Mouse (Mus musculus): ENCODE results near the gene Uvrag. TPM values are rescaled to one million over a fixed set of nuclear protein-coding genes. Genes with fewer than 3 reads are reported as not detected.

The Uvrag gene
- polyA plus RNA-seq, 1 experiment from 2014 or later: 12.2 TPM

GRCm38 (mm10) chr7:98839312-98839711 is 301.6 kb downstream of the Uvrag start:
- peaks cover 8% of the 10 kb centered on the region for H3K4me1 ChIP-seq (ENCODE audit: control insufficient read depth, insufficient read depth, low read length)
- peak overlapping the region; percentile 58; the same call in 1 of the 2 replicates for H3K9ac ChIP-seq (ENCODE audit: low read length)
- WGBS: under 1% methylated on average over 12 of the region's 12 CpGs
- H3K4me3 ChIP-seq (ENCODE audit: low read depth, low read length): peak overlapping the region; percentile 44
- no peaks in the 10 kb centered on the region for H3K36me3 ChIP-seq (ENCODE audit: control insufficient read depth, insufficient read depth, low read length)
- ATAC-seq (no peak), DNase-seq (ENCODE audit: low spot score) (no peak)
- H3K4me2 ChIP-seq (ENCODE audit: low read length): peak overlapping the region; percentile 92
- no peaks in the 10 kb centered on the region for H3K9me3 ChIP-seq (replicated peaks; ENCODE audit: control insufficient read depth, low read length)
- H3K27me3 ChIP-seq (replicated peaks; ENCODE audit: control insufficient read depth, insufficient read depth, low read length): peaks cover 72% of the 10 kb centered on the region
- H3K27ac ChIP-seq (ENCODE audit: low read depth, low read length): no peak overlapping the region

- Histone ChIP-seq H3K4me3 (ENCODE audit: low read depth, low read length) (peak overlapping the region; percentile 44), H3K4me2 (ENCODE audit: low read length) (peak overlapping the region; percentile 92), H3K4me1 (ENCODE audit: control insufficient read depth, insufficient read depth, low read length) (peaks cover 8% of the 10 kb centered on the region), H3K9ac (ENCODE audit: low read length) (peak overlapping the region; percentile 58), H3K9me3 (replicated peaks; ENCODE audit: control insufficient read depth, low read length) (no peaks in the 10 kb centered on the region), H3K36me3 (ENCODE audit: control insufficient read depth, insufficient read depth, low read length) (no peaks in the 10 kb centered on the region), H3K27me3 (replicated peaks; ENCODE audit: control insufficient read depth, insufficient read depth, low read length) (peaks cover 76% of the 10 kb centered on the region), H3K27ac (ENCODE audit: low read depth, low read length) (no peak overlapping the region)
- ATAC-seq: peak; percentile 45
- 1% methylated on average over 48 of the region's 48 CpGs for WGBS
- peak; percentile 69 for DNase-seq (ENCODE audit: low spot score)
Measured at GRCm38 (mm10) chr7:98838729-98839141, 302.2 kb downstream of the Uvrag start.

- no peaks in the 10 kb centered on the region for H3K9me3 ChIP-seq (replicated peaks; ENCODE audit: control insufficient read depth, low read length)
- peak overlapping the region; percentile 58; the same call in 1 of the 2 replicates for H3K9ac ChIP-seq (ENCODE audit: low read length)
- under 1% methylated on average over 17 of the region's 17 CpGs for whole genome bisulfite sequencing
- peaks cover 8% of the 10 kb centered on the region for H3K4me1 ChIP-seq (ENCODE audit: control insufficient read depth, insufficient read depth, low read length)
- H3K27ac ChIP-seq (ENCODE audit: low read depth, low read length): no peak overlapping the region
- DNase-seq (ENCODE audit: low spot score) (peak; percentile 89), ATAC-seq (peak; percentile 83)
- H3K4me3 ChIP-seq (ENCODE audit: low read depth, low read length): peak overlapping the region; percentile 44
- peaks cover 83% of the 10 kb centered on the region for H3K27me3 ChIP-seq (replicated peaks; ENCODE audit: control insufficient read depth, insufficient read depth, low read length)
- peak overlapping the region; percentile 92 for H3K4me2 ChIP-seq (ENCODE audit: low read length)
- H3K36me3 ChIP-seq (ENCODE audit: control insufficient read depth, insufficient read depth, low read length): no peaks in the 10 kb centered on the region
Measured at GRCm38 (mm10) chr7:98837901-98838300, 303.0 kb downstream of the Uvrag start.

GRCm38 (mm10) chr7:98836646-98837045 is 304.3 kb downstream of the Uvrag start:
- Histone ChIP-seq H3K9ac (ENCODE audit: low read length) (no peak overlapping the region), H3K9me3 (replicated peaks; ENCODE audit: control insufficient read depth, low read length) (no peaks in the 10 kb centered on the region), H3K27ac (ENCODE audit: low read depth, low read length) (no peak overlapping the region), H3K27me3 (replicated peaks; ENCODE audit: control insufficient read depth, insufficient read depth, low read length) (peaks cover 85% of the 10 kb centered on the region), H3K36me3 (ENCODE audit: control insufficient read depth, insufficient read depth, low read length) (no peaks in the 10 kb centered on the region), H3K4me3 (ENCODE audit: low read depth, low read length) (peak overlapping the region; percentile 37), H3K4me2 (ENCODE audit: low read length) (peak overlapping the region; percentile 79; the same call in 1 of the 2 replicates), H3K4me1 (ENCODE audit: control insufficient read depth, insufficient read depth, low read length) (peaks cover 8% of the 10 kb centered on the region)
- no peak for ATAC-seq
- DNase-seq (ENCODE audit: low spot score): peak; percentile 36
- 1% methylated on average over 23 of the region's 23 CpGs for WGBS

- Histone ChIP-seq H3K27ac (ENCODE audit: low read depth, low read length) (no peak overlapping the region), H3K27me3 (replicated peaks; ENCODE audit: control insufficient read depth, insufficient read depth, low read length) (peaks cover 82% of the 10 kb centered on the region), H3K4me1 (ENCODE audit: control insufficient read depth, insufficient read depth, low read length) (peaks cover 8% of the 10 kb centered on the region), H3K4me2 (ENCODE audit: low read length) (peak overlapping the region; percentile 79), H3K9ac (ENCODE audit: low read length) (no peak overlapping the region; the same call in 1 of the 2 replicates), H3K36me3 (ENCODE audit: control insufficient read depth, insufficient read depth, low read length) (no peaks in the 10 kb centered on the region), H3K9me3 (replicated peaks; ENCODE audit: control insufficient read depth, low read length) (no peaks in the 10 kb centered on the region), H3K4me3 (ENCODE audit: low read depth, low read length) (peak overlapping the region; percentile 37)
- 1% methylated on average over 45 of the region's 46 CpGs for WGBS
- ATAC-seq (no peak), DNase-seq (ENCODE audit: low spot score) (no peak)
Measured at GRCm38 (mm10) chr7:98835519-98836441, 305.2 kb downstream of the Uvrag start.

Other genes starting within 250 kb of the Uvrag start
- gene Dgat2, start 41.6 kb upstream of the Uvrag start, polyA plus RNA-seq (2014; fragmentation: Nextera tagmentation; extraction: Ambion mirVana): 11.9 and 14.9 TPM in 2 replicates
- gene Mogat2, start 97.5 kb upstream of the Uvrag start, polyA plus RNA-seq (2014; fragmentation: Nextera tagmentation; extraction: Ambion mirVana): 3.1 and 3.2 TPM in 2 replicates
- 46.2 and 62.4 TPM in 2 replicates for gene Map6, start 126.3 kb upstream of the Uvrag start, polyA plus RNA-seq (2014; fragmentation: Nextera tagmentation; extraction: Ambion mirVana)
- 102 and 115 TPM in 2 replicates for gene Serpinh1, start 212.1 kb upstream of the Uvrag start, polyA plus RNA-seq (2014; fragmentation: Nextera tagmentation; extraction: Ambion mirVana)
- 26.8 and 34.5 TPM in 2 replicates for gene Gdpd5, start 240.3 kb upstream of the Uvrag start, polyA plus RNA-seq (2014; fragmentation: Nextera tagmentation; extraction: Ambion mirVana)

Data from forebrain, embryonic 14.5 days (tissue).